Mouse (Mus musculus): ENCODE measurements around the gene Olfr294.

GRCm38 (mm10) chr7:86616543-86616942 is at the start of gene Olfr294:
- no peak for TF ChIP-seq GATA1 (IDR thresholded peaks at IDR 0.05; ENCODE audit: borderline replicate concordance, low read length)
- TF ChIP-seq FLI1 (IDR thresholded peaks at IDR 0.05; ENCODE audit: low read length) = no peak

Data from megakaryocyte, embryonic 14.5 days (primary cell).